Mouse (Mus musculus): ENCODE data around the gene Timp2.

DNA sequence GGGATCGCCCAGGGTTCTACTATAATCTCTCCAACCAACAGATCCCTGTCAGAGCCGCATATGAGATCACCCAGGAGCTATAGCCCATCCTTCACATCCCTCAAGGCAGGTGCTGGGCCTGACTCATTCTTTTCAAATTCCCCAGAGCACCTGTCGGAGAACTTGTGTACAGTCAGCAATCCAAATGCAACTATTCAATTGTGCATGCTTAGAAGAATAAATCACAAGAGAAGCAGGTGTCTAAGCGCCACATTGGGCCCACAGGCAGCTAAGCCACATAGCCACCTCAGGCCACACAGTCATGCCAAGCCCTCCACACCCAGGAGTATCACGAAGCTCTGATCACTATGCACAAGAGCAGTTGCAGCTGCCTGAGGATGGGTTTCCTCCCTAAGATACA is 6.0 kb downstream of the Timp2 start:
- no peak for TF ChIP-seq GATA1 (IDR thresholded peaks at IDR 0.05; ENCODE audit: borderline replicate concordance, low read length)
- no peak for TF ChIP-seq FLI1 (IDR thresholded peaks at IDR 0.05; ENCODE audit: low read length)
